Mouse (Mus musculus) kidney, adult 2 months (tissue): ENCODE measurements around the gene Dgkh.

ENCODE experiments used
- CTCF ChIP-seq: fragments of 200-500 bp; conservative IDR thresholded peaks from 2 replicates; pipeline ENCODE4 v1.5.1; 2011; ENCODE audit warnings: low read depth, mild to moderate bottlenecking, control low read depth, low read length, moderate library complexity, mixed read lengths; ENCODE audit not compliant: insufficient read depth, insufficient read length
- POLR2A ChIP-seq: fragments of 200-500 bp; IDR thresholded peaks from one replicate; pipeline ENCODE4 v1.6.1; 2011; ENCODE audit warnings: low read depth, low read length, control low read depth

DNA sequence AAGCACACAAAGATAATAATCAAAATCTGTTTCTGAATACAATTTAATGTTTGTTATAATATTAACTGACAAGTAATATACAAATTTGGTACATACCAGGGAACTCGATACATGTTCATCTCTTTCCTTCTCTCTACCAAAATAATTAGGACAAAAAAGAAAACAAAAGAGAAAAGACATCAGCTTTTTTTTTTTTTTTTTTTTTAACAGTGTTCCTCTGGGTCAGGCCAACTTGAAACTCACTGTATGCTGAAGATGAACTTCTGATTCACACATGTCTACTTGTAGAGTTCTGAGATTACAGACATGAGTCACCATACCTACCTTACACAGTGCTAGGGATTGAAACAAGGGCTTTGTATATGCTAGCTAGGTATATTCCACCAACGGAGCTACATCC is 28.5 kb upstream of the Dgkh start:
- TF ChIP-seq CTCF (no peak), POLR2A (no peak)
